Mouse (Mus musculus) subcutaneous adipose tissue, adult 2 months (tissue): ENCODE results near the gene Krtap22-2. TPM values are rescaled to one million over a fixed set of nuclear protein-coding genes. Genes with fewer than 3 reads are reported as not detected.

Experiments used
- polyA plus RNA-seq: library from polyadenylated mRNA; depleted of rRNA; stranded (reverse); fragments of >200 nt; gene quantifications from 2 replicates; pipeline ENCODE4 v1.2.3, GENCODE M21; 2012; ENCODE audit warnings: low replicate concordance; rRNA removed

The Krtap22-2 gene
- polyA plus RNA-seq: not detected in 2 replicates

DNA sequence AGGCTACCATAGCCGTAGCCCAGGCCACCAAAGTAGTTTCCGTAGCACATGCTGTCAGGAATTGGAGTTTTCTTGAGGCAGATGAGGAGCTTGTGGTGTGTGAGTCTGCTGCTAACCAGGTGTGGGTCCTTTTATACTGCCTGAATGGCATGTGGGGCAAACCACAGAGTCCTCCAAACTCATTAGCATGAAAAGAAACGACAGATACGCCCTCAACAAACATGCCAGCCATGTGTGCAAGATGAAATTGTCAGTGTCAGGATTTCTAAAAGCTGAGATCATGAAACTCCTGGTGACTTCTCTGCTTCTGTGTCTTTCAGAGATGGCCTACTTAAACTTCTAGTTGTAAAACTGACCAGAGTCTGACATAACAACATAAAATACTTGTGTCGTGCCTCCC is at the start of gene Krtap22-2:
Krtap22-2 (minus strand) TSS at position 101 of the 400 bp plus-strand sequence.

GRCm38 (mm10) chr16:89047783-89048182 is 37.2 kb upstream of the Krtap22-2 start, which contains the start of gene Krtap6-5:
Gene Krtap6-5 (minus strand): TSS chr16:89047883.

GRCm38 (mm10) chr16:89041372-89041771 is 30.8 kb upstream of the Krtap22-2 start, which contains the start of gene Gm10228:
Gene Gm10228 (minus strand): TSS chr16:89041472.

DNA sequence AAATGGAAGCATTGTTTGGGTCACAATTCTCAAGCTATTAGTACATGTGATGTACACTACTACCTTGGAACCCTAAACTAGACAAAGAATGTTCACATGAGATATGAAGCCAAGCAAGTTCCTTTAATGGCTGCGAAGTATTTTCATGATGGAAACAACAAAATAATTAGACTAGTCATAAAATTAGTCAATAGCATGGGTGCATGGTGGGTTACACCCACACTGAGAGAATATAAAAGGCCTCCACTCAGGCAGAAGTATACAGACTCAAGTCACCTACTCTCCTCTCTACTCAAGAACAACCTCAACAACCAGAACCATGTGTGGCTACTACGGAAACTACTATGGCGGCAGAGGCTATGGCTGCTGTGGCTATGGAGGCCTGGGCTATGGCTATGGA is 20.8 kb upstream of the Krtap22-2 start, which contains the start of gene Krtap6-1:
Krtap6-1 (plus strand) TSS at position 301 of the 400 bp plus-strand sequence.

DNA sequence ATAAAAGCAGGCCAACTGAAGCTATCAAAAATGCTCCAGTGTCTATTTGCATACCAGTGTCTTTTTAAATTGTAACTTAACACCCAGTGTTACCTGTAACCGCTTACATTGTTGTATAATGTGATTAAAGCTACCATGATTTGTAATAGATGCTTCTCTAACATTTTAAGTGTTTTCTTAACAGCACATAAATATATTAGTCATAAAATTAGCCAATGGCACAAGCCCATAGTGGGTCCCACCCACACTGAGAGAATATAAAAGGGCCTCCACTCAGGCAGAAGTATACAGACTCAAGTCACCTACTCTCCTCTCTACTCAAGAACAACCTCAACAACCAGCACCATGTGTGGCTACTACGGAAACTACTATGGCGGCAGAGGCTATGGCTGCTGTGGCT is 4.4 kb upstream of the Krtap22-2 start, which contains the start of gene Gm10229:
Gm10229 (plus strand) TSS at position 301 of the 400 bp plus-strand sequence.

GRCm38 (mm10) chr16:88962773-88963172 is 47.8 kb downstream of the Krtap22-2 start, which contains the start of gene Krtap16-3:
Gene Krtap16-3 (minus strand): TSS chr16:88962873.

Other genes with a start within 250 kb of the Krtap22-2 start
- not detected in 2 replicates for gene 2310057N15Rik, start 236.6 kb downstream of the Krtap22-2 start, polyA plus RNA-seq
- not detected in 2 replicates for gene Gm5965, start 232.9 kb downstream of the Krtap22-2 start, polyA plus RNA-seq
- gene Gm20741, start 198.5 kb downstream of the Krtap22-2 start, polyA plus RNA-seq: not detected in 2 replicates
- gene Krtap15, start 190.5 kb downstream of the Krtap22-2 start, polyA plus RNA-seq: not detected in 2 replicates
- not detected in 2 replicates for gene Krtap14, start 184.6 kb downstream of the Krtap22-2 start, polyA plus RNA-seq
- not detected in 2 replicates for gene Krtap19-1, start 141.3 kb downstream of the Krtap22-2 start, polyA plus RNA-seq
- gene Krtap19-2, start 136.5 kb downstream of the Krtap22-2 start, polyA plus RNA-seq: not detected in 2 replicates
- not detected in 2 replicates for gene Krtap19-3, start 132.7 kb downstream of the Krtap22-2 start, polyA plus RNA-seq
- gene Krtap19-4, start 125.7 kb downstream of the Krtap22-2 start, polyA plus RNA-seq: not detected in 2 replicates
- not detected in 2 replicates for gene Krtap19-5, start 114.3 kb downstream of the Krtap22-2 start, polyA plus RNA-seq
- not detected in 2 replicates for gene Krtap19-9b, start 78.5 kb downstream of the Krtap22-2 start, polyA plus RNA-seq
- gene Krtap16-3, start 47.9 kb downstream of the Krtap22-2 start, polyA plus RNA-seq: not detected in 2 replicates
- gene Gm10229, start 4.5 kb upstream of the Krtap22-2 start, polyA plus RNA-seq: not detected in 2 replicates
- gene Krtap6-1, start 20.9 kb upstream of the Krtap22-2 start, polyA plus RNA-seq: not detected in 2 replicates
- not detected in 2 replicates for gene Gm10228, start 30.7 kb upstream of the Krtap22-2 start, polyA plus RNA-seq
- gene Krtap6-5, start 37.1 kb upstream of the Krtap22-2 start, polyA plus RNA-seq: not detected in 2 replicates
- not detected in 2 replicates for gene 1110025L11Rik, start 53.2 kb upstream of the Krtap22-2 start, polyA plus RNA-seq
- not detected in 2 replicates for gene Krtap6-3, start 73.3 kb upstream of the Krtap22-2 start, polyA plus RNA-seq
- not detected in 2 replicates for gene Gm6358, start 130.1 kb upstream of the Krtap22-2 start, polyA plus RNA-seq
- gene Gm10061, start 140.3 kb upstream of the Krtap22-2 start, polyA plus RNA-seq: not detected in 2 replicates
- gene Gm9789, start 147.2 kb upstream of the Krtap22-2 start, polyA plus RNA-seq: not detected in 2 replicates
- not detected in 2 replicates for gene Gm7735, start 158.7 kb upstream of the Krtap22-2 start, polyA plus RNA-seq
- gene 1110057P08Rik, start 164.0 kb upstream of the Krtap22-2 start, polyA plus RNA-seq: not detected in 2 replicates
- gene Krtap20-2, start 195.1 kb upstream of the Krtap22-2 start, polyA plus RNA-seq: not detected in 2 replicates